Mouse (Mus musculus) testis, adult 2 months (tissue): ENCODE measurements around the gene Foxn3. TPM values are rescaled to one million over a fixed set of nuclear protein-coding genes. Genes with fewer than 3 reads are reported as not detected.

Source experiments
- H3K27ac ChIP-seq: fragments of 200-500 bp; 2 replicates; pipeline ENCODE4 v1.5.1; 2012; ENCODE audit warnings: low read depth, low read length; ENCODE audit not compliant: control insufficient read depth, insufficient read depth
- H3K27me3 ChIP-seq: fragments of 200-500 bp; 2 replicates; pipeline ENCODE4 v1.6.1; 2012; ENCODE audit warnings: mild to moderate bottlenecking, low read length, moderate library complexity; ENCODE audit not compliant: control insufficient read depth, insufficient read depth
- H3K36me3 ChIP-seq: fragments of 200-500 bp; 2 replicates; pipeline ENCODE4 v1.6.1; 2012; ENCODE audit warnings: mild to moderate bottlenecking, low read length; ENCODE audit not compliant: control insufficient read depth, insufficient read depth
- H3K4me1 ChIP-seq: fragments of 200-500 bp; 2 replicates; pipeline ENCODE4 v1.6.1; 2012; ENCODE audit warnings: low read length; ENCODE audit not compliant: control insufficient read depth, insufficient read depth
- H3K4me3 ChIP-seq: fragments of 200-500 bp; 2 replicates; pipeline ENCODE4 v1.5.1; 2012; ENCODE audit warnings: low read depth, mild to moderate bottlenecking, low read length, moderate library complexity, mixed read lengths; ENCODE audit not compliant: control insufficient read depth
- CTCF ChIP-seq: fragments of 200-500 bp; IDR thresholded peaks from 2 replicates; pipeline ENCODE4 v1.5.1; 2012; ENCODE audit warnings: low read depth, mild to moderate bottlenecking, inconsistent platforms, low read length, moderate library complexity; ENCODE audit not compliant: control insufficient read depth, insufficient read depth, insufficient replicate concordance
- POLR2A ChIP-seq: fragments of 200-500 bp; IDR thresholded peaks from 2 replicates; pipeline ENCODE4 v1.6.1; 2012; ENCODE audit warnings: low read depth, mild to moderate bottlenecking, inconsistent platforms, low read length, moderate library complexity; ENCODE audit not compliant: control insufficient read depth
- polyA plus RNA-seq: library from polyadenylated mRNA; depleted of rRNA; stranded (reverse); fragments of >200 nt; gene quantifications from 2 replicates; pipeline ENCODE4 v1.2.3, GENCODE M21; 2012

Gene Foxn3
- polyA plus RNA-seq, 1 experiment, result 7.3 TPM

DNA sequence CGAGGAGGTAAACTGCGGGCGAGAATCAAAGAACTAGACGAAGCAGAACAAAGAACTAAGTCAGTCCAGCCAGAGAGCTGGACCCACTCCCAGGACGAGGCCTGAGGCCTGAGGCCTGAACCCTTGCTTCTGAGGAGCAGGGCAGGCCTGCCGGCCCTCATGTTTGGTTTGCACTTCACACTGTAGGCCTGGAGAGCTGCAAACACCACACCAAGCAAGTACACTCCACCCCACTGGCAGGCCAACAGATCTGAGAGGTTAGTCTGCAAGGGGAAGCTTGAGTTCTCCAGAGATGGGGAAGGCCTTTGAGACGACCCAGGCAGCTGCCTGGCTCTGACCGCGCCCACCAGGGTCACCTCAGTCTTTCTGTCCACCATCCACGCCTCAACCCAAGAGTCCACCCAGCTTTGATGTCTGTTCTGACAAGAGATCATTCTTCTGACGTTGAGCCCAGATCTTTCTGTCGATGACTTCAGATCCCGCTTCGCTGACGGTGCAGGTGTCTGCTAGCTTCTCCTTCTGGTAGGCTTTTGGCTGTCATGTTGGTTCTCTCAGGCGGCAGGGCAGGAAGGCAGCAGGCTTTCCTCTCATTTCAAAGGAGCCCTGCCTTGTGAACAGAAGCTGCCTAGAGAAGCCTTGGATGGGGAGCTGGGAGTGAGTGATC is 231.1 kb downstream of the Foxn3 start:
- Histone ChIP-seq H3K4me3 (no peak overlapping the region), H3K36me3 (no peaks in the 10 kb centered on the region), H3K27me3 (no peaks in the 10 kb centered on the region), H3K4me1 (no peaks in the 10 kb centered on the region), H3K27ac (no peak overlapping the region)
- TF ChIP-seq POLR2A (no peak), CTCF (no peak)

DNA sequence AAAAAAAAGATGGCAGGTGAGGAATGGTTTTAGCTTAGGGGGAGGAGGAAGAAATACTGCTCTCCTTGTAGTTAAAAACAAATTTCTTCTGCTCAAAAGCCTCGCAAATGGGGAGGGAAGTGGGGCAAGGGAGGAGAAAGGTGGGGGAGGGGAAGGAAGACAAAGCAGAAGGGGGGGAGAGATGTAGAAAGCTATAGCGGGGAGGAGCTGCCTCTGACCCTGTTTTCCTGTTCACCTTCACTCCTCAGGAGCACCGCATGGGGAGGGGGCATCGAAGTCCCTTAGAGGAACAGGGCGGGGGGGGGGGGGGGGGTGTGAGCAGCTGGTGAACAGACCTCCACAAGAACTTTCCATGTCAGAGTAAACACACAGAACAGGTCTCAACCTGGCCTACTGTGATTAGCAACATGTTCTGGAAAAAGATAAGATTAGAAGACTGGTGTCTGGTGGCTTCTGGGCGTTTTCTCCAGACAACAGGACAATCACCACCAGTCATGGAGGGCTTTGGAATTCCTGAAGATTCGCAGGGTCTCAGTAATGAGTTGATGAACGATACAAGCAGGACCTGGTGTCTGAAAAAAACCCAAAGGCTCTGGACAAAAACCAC is 231.9 kb downstream of the Foxn3 start:
- no peaks in the 10 kb centered on the region for H3K4me1 ChIP-seq
- no peak overlapping the region for H3K27ac ChIP-seq
- no peaks in the 10 kb centered on the region for H3K27me3 ChIP-seq
- TF ChIP-seq POLR2A (no peak), CTCF (no peak)
- no peaks in the 10 kb centered on the region for H3K36me3 ChIP-seq
- no peak overlapping the region for H3K4me3 ChIP-seq

DNA sequence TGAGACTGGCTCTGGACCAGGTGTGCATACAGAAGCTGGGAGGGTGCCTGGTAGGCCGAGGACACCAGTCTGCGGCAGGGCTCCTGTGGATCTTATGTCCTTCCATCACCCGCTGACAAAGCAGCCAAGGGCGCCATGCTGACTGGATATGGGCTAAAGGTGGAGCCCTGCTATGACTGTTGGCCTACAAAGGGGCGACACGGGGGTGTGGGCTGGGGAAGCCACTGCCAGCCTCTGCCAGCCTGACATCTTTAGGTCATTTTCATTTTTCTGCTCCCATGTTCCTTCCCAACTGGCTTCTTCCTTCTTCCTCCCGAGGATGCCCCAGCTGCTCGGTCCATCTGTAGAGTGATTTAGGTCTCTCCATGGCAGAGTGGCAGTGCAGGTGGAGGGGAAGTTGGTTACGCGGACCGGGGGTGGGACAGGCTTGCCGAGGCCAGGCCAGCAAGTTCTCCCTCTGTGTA is 232.5 kb downstream of the Foxn3 start:
- H3K4me3 ChIP-seq, result no peak overlapping the region
- no peak for TF ChIP-seq CTCF
- TF ChIP-seq POLR2A, result no peak
- no peaks in the 10 kb centered on the region for H3K27me3 ChIP-seq
- no peak overlapping the region for H3K27ac ChIP-seq
- H3K4me1 ChIP-seq, result no peaks in the 10 kb centered on the region
- H3K36me3 ChIP-seq, result no peaks in the 10 kb centered on the region

DNA sequence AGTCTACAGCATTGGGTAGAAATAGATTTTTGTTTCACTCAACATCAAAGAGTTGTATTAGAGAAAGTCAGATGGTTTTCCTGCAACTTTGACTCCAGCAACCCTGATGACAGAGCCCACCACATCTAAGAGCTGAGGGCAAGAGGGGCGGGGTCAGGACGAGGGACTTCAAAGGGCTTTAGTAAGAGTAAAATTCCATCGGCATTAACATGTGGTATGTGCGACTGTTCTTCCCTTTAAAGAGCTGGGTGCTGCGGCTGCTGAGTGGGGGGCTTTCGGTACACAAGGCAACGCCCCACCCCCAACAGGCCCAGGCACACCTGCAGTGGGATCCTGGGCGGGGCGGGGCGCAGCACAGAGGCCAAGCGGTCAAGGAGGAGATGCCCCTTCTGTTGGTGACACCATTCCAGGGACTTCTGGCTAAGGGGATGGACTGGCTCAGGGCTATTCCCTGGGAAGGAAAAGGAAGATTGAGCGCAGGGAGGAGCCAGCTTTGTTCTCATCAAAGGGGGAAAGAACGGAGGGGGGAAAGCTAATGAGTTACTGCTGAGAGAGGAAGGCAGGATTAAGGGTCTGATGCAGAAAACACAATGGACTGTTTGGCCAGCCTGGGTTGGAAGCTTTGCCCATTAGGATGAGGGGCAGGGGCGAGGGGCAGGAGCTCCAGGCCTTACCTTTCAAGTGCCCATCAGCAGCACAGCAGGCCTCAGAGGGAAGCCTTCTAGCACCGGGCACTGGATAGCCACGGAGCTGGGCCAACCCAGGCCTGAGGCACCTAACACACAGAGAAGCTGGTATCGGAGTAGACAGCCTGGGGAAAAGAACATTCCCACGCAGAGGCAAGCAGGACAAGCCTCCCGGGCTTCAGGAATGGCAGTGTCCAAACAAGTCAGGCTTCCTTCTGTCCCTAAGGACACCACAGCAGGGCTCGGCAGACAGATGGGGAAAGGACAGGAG is 233.8 kb downstream of the Foxn3 start:
- no peaks in the 10 kb centered on the region for H3K36me3 ChIP-seq
- H3K4me1 ChIP-seq, result peaks cover 4% of the 10 kb centered on the region
- H3K27me3 ChIP-seq, result no peaks in the 10 kb centered on the region
- H3K27ac ChIP-seq, result no peak overlapping the region
- no peak overlapping the region for H3K4me3 ChIP-seq
- TF ChIP-seq POLR2A (no peak), CTCF (no peak)

DNA sequence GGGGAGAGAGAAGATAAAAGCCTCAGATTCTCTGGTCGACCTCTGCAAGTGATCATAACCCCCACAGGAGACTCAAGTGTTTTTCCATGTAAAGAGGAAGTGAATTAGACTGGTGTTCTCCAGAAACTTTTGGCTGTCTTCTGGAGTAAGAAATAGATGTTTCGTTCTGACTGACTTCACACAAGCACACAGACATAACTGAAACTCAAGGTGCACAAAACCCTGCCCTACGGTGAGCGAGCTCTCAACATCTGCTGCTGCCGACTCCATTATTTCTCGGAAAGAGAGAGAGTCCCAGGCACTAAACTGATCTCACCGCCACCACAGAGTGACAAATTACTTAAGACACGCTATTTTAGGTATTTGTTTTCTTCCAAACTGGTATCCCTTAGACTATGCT is 237.2 kb downstream of the Foxn3 start:
- no peak overlapping the region for H3K27ac ChIP-seq
- no peaks in the 10 kb centered on the region for H3K27me3 ChIP-seq
- H3K4me3 ChIP-seq, result no peak overlapping the region
- H3K36me3 ChIP-seq, result no peaks in the 10 kb centered on the region
- peaks cover 7% of the 10 kb centered on the region for H3K4me1 ChIP-seq
- no peak for TF ChIP-seq CTCF
- TF ChIP-seq POLR2A, result no peak

DNA sequence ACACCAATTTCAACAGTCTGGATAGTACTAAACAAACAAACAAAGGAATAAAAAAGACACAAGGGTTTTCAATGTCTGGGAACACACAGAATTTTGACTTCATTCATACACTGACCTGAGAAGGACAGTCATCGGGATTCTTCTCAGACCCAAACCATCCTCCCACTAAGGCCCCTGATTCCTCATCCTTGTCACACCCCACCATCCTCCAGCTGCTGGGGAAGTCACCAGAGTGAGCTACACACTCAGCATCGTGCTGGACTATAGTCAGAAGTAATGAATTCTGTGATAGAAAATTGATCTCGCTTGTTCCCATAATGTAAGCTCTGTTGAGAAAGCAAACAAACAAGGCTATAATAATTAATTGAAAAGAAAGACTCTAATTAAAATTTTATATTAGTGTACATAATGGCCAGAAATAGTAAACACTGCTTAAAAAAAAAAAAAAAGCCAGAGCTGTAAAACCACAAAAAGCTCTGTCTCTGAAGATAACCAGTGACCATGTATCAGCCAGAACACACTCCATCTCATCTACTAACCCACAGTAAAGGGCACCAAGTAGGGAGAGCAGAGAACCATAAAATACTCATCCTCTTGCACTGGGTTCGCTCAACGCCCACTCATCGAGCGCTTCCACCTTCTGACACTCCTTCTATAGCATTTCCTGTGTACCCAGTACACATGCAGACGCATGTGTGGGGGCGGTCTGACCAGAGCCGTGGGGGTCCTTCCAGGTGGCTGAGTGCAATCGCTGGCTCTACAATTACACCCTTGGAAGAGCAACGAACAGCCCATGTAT is 241.6 kb downstream of the Foxn3 start:
- TF ChIP-seq CTCF (no peak), POLR2A (no peak)
- no peak overlapping the region for H3K27ac ChIP-seq
- no peaks in the 10 kb centered on the region for H3K27me3 ChIP-seq
- peaks cover 7% of the 10 kb centered on the region for H3K4me1 ChIP-seq
- H3K36me3 ChIP-seq, result no peaks in the 10 kb centered on the region
- no peak overlapping the region for H3K4me3 ChIP-seq
